Mouse (Mus musculus) megakaryocyte, embryonic 14.5 days (primary cell): ENCODE measurements around the gene Trim33. TPM values are rescaled to one million over a fixed set of nuclear protein-coding genes. Genes with fewer than 3 reads are reported as not detected.

Experiments
- H3K27me3 ChIP-seq: replicated peaks from 2 replicates; pipeline ENCODE3; 2012; ENCODE audit warnings: inconsistent platforms
- H3K36me3 ChIP-seq: replicated peaks from 2 replicates; pipeline ENCODE3; 2012; ENCODE audit warnings: low read length, inconsistent platforms, mixed read lengths
- H3K4me1 ChIP-seq: 2 replicates; pipeline ENCODE4 v1.6.1; 2012; ENCODE audit warnings: inconsistent platforms
- H3K4me3 ChIP-seq: replicated peaks from 2 replicates; pipeline ENCODE3; 2012; ENCODE audit warnings: moderate library complexity, mild to moderate bottlenecking, inconsistent platforms
- H3K9me3 ChIP-seq: 2 replicates; pipeline ENCODE4 v1.6.1; 2012; ENCODE audit warnings: inconsistent platforms
- FLI1 ChIP-seq: IDR thresholded peaks from 2 replicates; pipeline ENCODE4 v1.6.1; 2012; ENCODE audit warnings: low read length, inconsistent platforms, mixed read lengths
- GATA1 ChIP-seq: IDR thresholded peaks from 3 replicates; pipeline ENCODE4 v1.6.1; 2012; ENCODE audit warnings: mixed read lengths, low read length, inconsistent platforms, borderline replicate concordance
- polyA plus RNA-seq: library from polyadenylated mRNA; stranded (reverse); fragments of >175 nt; gene quantifications from 2 replicates; pipeline ENCODE4 v1.2.3, GENCODE M21; 2012; ENCODE audit warnings: low replicate concordance; ENCODE audit not compliant: insufficient read depth

The Trim33 gene
- 0.53 and 1.3 TPM in 2 replicates for polyA plus RNA-seq

- Histone ChIP-seq H3K4me1 (peaks cover 31% of the 10 kb centered on the region), H3K27me3 (no peaks in the 10 kb centered on the region), H3K36me3 (peaks cover 14% of the 10 kb centered on the region), H3K9me3 (no peaks in the 10 kb centered on the region), H3K4me3 (peak within 1 kb of the TSS; percentile 99)
- no peak for TF ChIP-seq FLI1
- TF ChIP-seq GATA1 = no peak
These were observed at the start of gene Trim33 for GRCm38 (mm10) chr3:103279182-103280149. TSS of gene Trim33 (plus strand) at chr3:103279293.

- H3K27me3 ChIP-seq = peaks cover 4% of the 10 kb centered on the region
- no peaks in the 10 kb centered on the region for H3K36me3 ChIP-seq
- H3K4me1 ChIP-seq = no peaks in the 10 kb centered on the region
- H3K4me3 ChIP-seq = no peak overlapping the region
- H3K9me3 ChIP-seq = peaks cover 31% of the 10 kb centered on the region
- TF ChIP-seq GATA1 = no peak
- TF ChIP-seq FLI1 = no peak
These were observed 46.7 kb upstream of the Trim33 start for GRCm38 (mm10) chr3:103232398-103232797.

GRCm38 (mm10) chr3:103241524-103241923, 37.6 kb upstream of the Trim33 start:
- TF ChIP-seq FLI1 (no peak), GATA1 (no peak)

DNA sequence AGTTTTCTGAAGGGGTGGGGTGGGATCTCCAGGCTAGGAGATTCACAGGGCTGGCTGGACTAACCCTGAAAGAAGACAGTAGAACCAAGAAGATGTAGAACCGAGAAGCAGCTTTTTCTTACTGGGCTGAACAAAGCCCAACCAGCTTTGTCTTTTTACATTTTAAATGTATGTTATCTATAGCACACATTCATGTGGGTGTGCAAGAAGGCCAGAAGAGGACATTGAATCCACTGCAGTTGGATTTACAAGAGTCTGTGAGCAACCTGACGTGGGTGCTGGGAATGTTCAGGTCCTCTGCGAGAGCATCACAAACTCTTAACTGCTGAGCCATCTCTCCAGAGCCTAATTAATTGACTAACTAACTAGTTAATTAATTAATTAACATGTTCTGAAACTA, 36.9 kb upstream of the Trim33 start:
- no peak for TF ChIP-seq GATA1
- no peak for TF ChIP-seq FLI1
- H3K36me3 ChIP-seq = no peaks in the 10 kb centered on the region
- no peak overlapping the region for H3K4me3 ChIP-seq
- peaks cover 11% of the 10 kb centered on the region for H3K9me3 ChIP-seq
- H3K27me3 ChIP-seq = no peaks in the 10 kb centered on the region
- no peaks in the 10 kb centered on the region for H3K4me1 ChIP-seq

More at GRCm38 (mm10) chr3:103241524-103241923, 37.6 kb upstream of the Trim33 start:
- Histone ChIP-seq H3K4me3 (no peak overlapping the region), H3K4me1 (no peaks in the 10 kb centered on the region), H3K27me3 (no peaks in the 10 kb centered on the region), H3K9me3 (peaks cover 11% of the 10 kb centered on the region), H3K36me3 (no peaks in the 10 kb centered on the region)

DNA sequence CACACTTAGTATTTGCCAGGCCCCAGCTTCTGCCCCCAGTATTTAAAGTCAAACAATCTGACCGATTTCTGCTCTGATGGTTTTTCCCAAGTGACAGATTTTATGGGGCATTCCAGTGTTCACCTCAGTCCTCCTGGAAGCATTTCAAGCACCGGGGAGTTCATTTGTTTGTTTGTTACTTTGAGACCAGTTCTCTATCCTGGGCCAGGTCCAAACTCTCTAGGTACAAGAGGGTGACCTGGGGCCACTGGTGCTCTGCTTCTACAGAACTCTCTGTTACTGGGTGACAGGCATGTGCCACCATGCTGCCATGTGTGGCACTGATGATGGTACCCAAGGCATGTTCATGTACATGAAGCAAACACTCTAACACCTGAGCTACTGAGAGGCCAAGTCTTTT, 35.6 kb upstream of the Trim33 start:
- Histone ChIP-seq H3K4me1 (no peaks in the 10 kb centered on the region), H3K4me3 (no peak overlapping the region), H3K36me3 (no peaks in the 10 kb centered on the region), H3K9me3 (peaks cover 11% of the 10 kb centered on the region), H3K27me3 (no peaks in the 10 kb centered on the region)
- no peak for TF ChIP-seq GATA1
- no peak for TF ChIP-seq FLI1

- Histone ChIP-seq H3K4me1 (no peaks in the 10 kb centered on the region), H3K4me3 (no peak overlapping the region), H3K27me3 (no peaks in the 10 kb centered on the region), H3K36me3 (no peaks in the 10 kb centered on the region), H3K9me3 (0 out of 2 replicates have a peak, but pooled peaks cover 4% of the 10 kb centered on the region)
- TF ChIP-seq GATA1 (no peak), FLI1 (no peak)
These were observed 32.3 kb upstream of the Trim33 start for GRCm38 (mm10) chr3:103246627-103247260.

DNA sequence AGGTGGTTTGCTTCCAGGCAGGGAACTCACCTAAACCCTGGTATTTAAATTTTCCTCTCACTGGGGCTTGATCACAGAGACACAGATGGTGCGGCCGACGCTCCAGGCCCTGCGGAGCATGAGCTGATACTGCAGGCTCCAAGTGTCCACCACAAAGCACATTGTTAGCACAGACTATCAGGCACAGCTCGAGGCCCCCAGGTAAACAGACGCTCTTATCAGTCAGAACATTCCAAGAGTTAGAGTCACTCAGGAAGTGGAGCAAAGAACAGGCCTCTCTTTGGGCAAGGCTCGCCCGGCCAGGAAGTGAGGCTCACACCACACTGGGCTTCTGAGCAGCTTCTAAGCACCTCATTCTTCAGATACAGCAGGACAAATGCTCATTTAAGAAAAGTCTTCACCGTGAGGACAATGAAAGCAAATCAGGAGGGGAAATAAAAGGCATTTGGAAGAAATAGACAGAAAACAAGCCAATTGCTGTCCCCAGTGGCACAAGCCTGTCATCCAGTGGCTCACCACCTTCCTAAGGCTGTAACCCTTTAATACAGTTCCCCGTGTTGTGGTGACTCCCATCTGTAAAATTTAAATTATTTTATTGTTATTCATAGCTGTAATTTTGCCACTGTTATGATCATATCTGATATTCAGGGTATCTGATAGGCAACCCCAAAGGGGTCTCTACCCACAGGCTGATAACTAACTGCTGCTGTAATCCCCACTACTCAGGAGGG, 22.8 kb upstream of the Trim33 start:
- Histone ChIP-seq H3K4me3 (peak overlapping the region; percentile 77), H3K9me3 (no peaks in the 10 kb centered on the region), H3K4me1 (peaks cover 18% of the 10 kb centered on the region), H3K36me3 (no peaks in the 10 kb centered on the region), H3K27me3 (no peaks in the 10 kb centered on the region)
- TF ChIP-seq FLI1 (no peak), GATA1 (no peak)

DNA sequence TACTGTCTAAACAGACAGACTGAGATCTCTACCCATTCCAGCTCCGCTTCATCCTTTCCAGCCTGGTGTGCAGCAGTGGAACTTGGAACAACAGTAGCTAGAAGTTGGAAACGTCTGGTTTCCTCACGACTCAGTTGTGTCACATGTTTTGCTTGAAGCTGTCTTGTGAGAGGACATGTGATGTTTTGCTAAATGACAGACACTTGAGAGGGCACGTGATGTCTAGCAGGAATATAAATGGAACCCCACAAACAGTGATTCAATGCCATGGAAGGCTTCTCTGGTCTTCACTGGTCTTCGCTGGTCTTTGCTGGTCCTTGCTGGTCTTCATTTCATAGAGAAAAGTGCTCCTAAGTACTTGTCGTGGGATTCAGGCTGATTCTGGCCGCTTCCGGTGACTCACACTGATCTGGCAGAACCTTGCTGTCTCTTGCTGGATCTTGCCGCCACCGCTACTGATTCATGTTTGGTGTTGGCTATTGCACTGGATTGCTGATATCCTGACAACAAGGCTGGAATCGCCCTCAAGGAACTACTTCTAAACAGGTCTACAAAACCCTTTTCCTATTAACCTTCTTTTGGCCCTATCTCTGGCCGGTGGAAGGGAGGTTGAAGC, 16.2 kb upstream of the Trim33 start:
- Histone ChIP-seq H3K36me3 (no peaks in the 10 kb centered on the region), H3K4me3 (no peak overlapping the region), H3K4me1 (0 out of 2 replicates have a peak, but pooled peaks cover 2% of the 10 kb centered on the region), H3K27me3 (no peaks in the 10 kb centered on the region), H3K9me3 (peaks cover 5% of the 10 kb centered on the region; the same call in 1 of the 2 replicates)
- no peak for TF ChIP-seq FLI1
- no peak for TF ChIP-seq GATA1
